ENCODE assay signal across 8 mouse cellular contexts in the genomic region with DNA sequence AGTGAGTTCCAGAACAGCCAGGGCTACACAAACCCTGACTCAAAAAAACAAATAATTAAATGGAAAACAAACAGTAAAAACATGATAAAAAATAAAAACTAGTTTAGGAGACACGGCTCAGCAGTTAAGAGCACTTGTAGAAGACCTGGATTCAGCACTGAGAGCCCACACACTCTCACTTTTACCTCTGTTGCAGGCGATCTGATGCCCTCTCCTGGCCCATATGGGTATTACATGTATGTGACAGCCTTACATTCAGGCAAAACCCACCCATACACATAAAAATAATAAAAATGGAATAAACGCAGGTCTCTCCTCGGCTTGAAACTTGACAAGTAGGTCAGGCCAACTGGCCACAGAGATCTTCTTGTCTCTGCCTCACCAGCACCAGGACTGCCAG. TPM values are rescaled to one million over a fixed set of nuclear protein-coding genes. Genes with fewer than 3 reads are reported as not detected.
DNase-seq lines count a peak whose midpoint lies in the region; ATAC-seq and TF ChIP-seq lines count a peak whose summit lies in the region.

No protein-coding gene starts in this region.

- TF ChIP-seq POLR2A in cerebellum, adult 2 months (IDR thresholded peaks at IDR 0.05; ENCODE audit: borderline replicate concordance, insufficient read depth, low read length), result no peak

- no peaks in the 10 kb centered on the region for H3K9me3 ChIP-seq in liver, embryonic 11.5 days (ENCODE audit: control insufficient read depth, low read length)
- H3K9me3 ChIP-seq in forebrain, embryonic 16.5 days (ENCODE audit: control insufficient read depth, low read length), result no peaks in the 10 kb centered on the region
- no peaks in the 10 kb centered on the region for H3K9me3 ChIP-seq in hindbrain, embryonic 14.5 days (ENCODE audit: control insufficient read depth, low read length)

- no peak overlapping the region for H3K27ac ChIP-seq in liver, embryonic 11.5 days (ENCODE audit: low read depth, low read length)
- H3K27ac ChIP-seq in cerebellum, adult 2 months (ENCODE audit: insufficient read depth, low read length), result no peak overlapping the region
- H3K27ac ChIP-seq in forebrain, embryonic 16.5 days (ENCODE audit: low read length), result no peak overlapping the region
- no peak overlapping the region for H3K27ac ChIP-seq in hindbrain, embryonic 14.5 days

- 7% methylated on average over 4 of the region's 4 CpGs for WGBS in liver, embryonic 11.5 days
- WGBS in cerebellum, adult 2 months, result under 1% methylated on average over 4 of the region's 4 CpGs
- WGBS in forebrain, embryonic 16.5 days, result 8% methylated on average over 4 of the region's 4 CpGs
- WGBS in hindbrain, embryonic 14.5 days, result 9% methylated on average over 4 of the region's 4 CpGs

- TF ChIP-seq CTCF in cerebellum, adult 2 months (IDR thresholded peaks at IDR 0.05; ENCODE audit: borderline replicate concordance, insufficient read depth, low read depth, low read length), result peak; percentile 83

- no peak overlapping the region for H3K4me2 ChIP-seq in liver, embryonic 11.5 days
- H3K4me2 ChIP-seq in forebrain, embryonic 16.5 days (ENCODE audit: low read length), result no peak overlapping the region
- H3K4me2 ChIP-seq in hindbrain, embryonic 14.5 days (replicated peaks), result no peak overlapping the region

- H3K4me1 ChIP-seq in liver, embryonic 11.5 days (replicated peaks; ENCODE audit: control insufficient read depth, insufficient read depth, low read length), result 0 out of 2 replicates have a peak, but pooled peaks cover 5% of the 10 kb centered on the region
- no peaks in the 10 kb centered on the region for H3K4me1 ChIP-seq in cerebellum, adult 2 months (ENCODE audit: control insufficient read depth, insufficient read depth, low read length)
- no peaks in the 10 kb centered on the region for H3K4me1 ChIP-seq in forebrain, embryonic 16.5 days (replicated peaks; ENCODE audit: control insufficient read depth, insufficient read depth, low read length)
- H3K4me1 ChIP-seq in hindbrain, embryonic 14.5 days (replicated peaks; ENCODE audit: control insufficient read depth, insufficient read depth, low read length), result no peaks in the 10 kb centered on the region

- no peak overlapping the region for H3K9ac ChIP-seq in liver, embryonic 11.5 days (ENCODE audit: low read depth, low read length)
- no peak overlapping the region for H3K9ac ChIP-seq in forebrain, embryonic 16.5 days (replicated peaks; ENCODE audit: low read depth, low read length)
- H3K9ac ChIP-seq in hindbrain, embryonic 14.5 days, result no peak overlapping the region

- no peak overlapping the region for H3K4me3 ChIP-seq in liver, embryonic 11.5 days (ENCODE audit: low read depth, low read length)
- no peak overlapping the region for H3K4me3 ChIP-seq in cerebellum, adult 2 months (replicated peaks; ENCODE audit: insufficient read depth, low read depth, low read length)
- no peak overlapping the region for H3K4me3 ChIP-seq in forebrain, embryonic 16.5 days (replicated peaks; ENCODE audit: low read length)
- H3K4me3 ChIP-seq in hindbrain, embryonic 14.5 days (replicated peaks; ENCODE audit: low read length), result no peak overlapping the region

- H3K36me3 ChIP-seq in liver, embryonic 11.5 days (ENCODE audit: control insufficient read depth, insufficient read depth, low read length), result no peaks in the 10 kb centered on the region
- no peaks in the 10 kb centered on the region for H3K36me3 ChIP-seq in forebrain, embryonic 16.5 days (ENCODE audit: control insufficient read depth, insufficient read depth)
- no peaks in the 10 kb centered on the region for H3K36me3 ChIP-seq in hindbrain, embryonic 14.5 days (replicated peaks; ENCODE audit: control insufficient read depth, insufficient read depth)

- H3K27me3 ChIP-seq in liver, embryonic 11.5 days (replicated peaks; ENCODE audit: control insufficient read depth, insufficient read depth, low read length), result peaks cover 4% of the 10 kb centered on the region; the same call in 1 of the 2 replicates
- no peaks in the 10 kb centered on the region for H3K27me3 ChIP-seq in cerebellum, adult 2 months (ENCODE audit: control insufficient read depth, insufficient read depth, low read length)
- H3K27me3 ChIP-seq in forebrain, embryonic 16.5 days (replicated peaks; ENCODE audit: control insufficient read depth, insufficient read depth, low read length), result no peaks in the 10 kb centered on the region
- no peaks in the 10 kb centered on the region for H3K27me3 ChIP-seq in hindbrain, embryonic 14.5 days (ENCODE audit: control insufficient read depth, insufficient read depth, low read length)

- peak; percentile 77 for DNase-seq in liver
- DNase-seq in liver, embryonic 11.5 days (ENCODE audit: low spot score), result no peak
- peak; percentile 73 to 74 for DNase-seq in cerebellum, adult 2 months
- DNase-seq in hindbrain, embryonic 14.5 days (ENCODE audit: low spot score), result peak; percentile 87
- DNase-seq in layer of hippocampus, postnatal 14 days (ENCODE audit: low spot score in 2 of 2), result peak; percentile 69 to 90
- DNase-seq in right cerebral cortex, postnatal 4 days, result peak; percentile 77

- no peak; the same call in 1 of the 2 replicates for ATAC-seq in liver, embryonic 11.5 days (replicated peaks; ENCODE audit: low FRiP score)
- peak; percentile 62 for ATAC-seq in forebrain, embryonic 16.5 days
- ATAC-seq in hindbrain, embryonic 14.5 days (ENCODE audit: low FRiP score), result peak; percentile 68; the same call in 1 of the 2 replicates
- ATAC-seq in megakaryocyte-erythroid progenitor cell, adult 5-6 weeks (replicated peaks; ENCODE audit: low FRiP score, low TSS enrichment, poor library complexity, severe bottlenecking), result peak; percentile 80

RNA-seq across cellular contexts. Expression of gene Cby3, which starts 10.3 kb away (rescaled TPM):
- polyA plus RNA-seq in liver, embryonic 11.5 days (2014; fragmentation: Nextera tagmentation; extraction: Ambion mirVana), result not detected in 2 replicates
- 0.34 and 0.63 TPM in 2 replicates for polyA plus RNA-seq in cerebellum, adult 2 months (2012; rRNA removed)
- 0.75 and 1.2 TPM in 2 replicates for polyA plus RNA-seq in forebrain, embryonic 16.5 days (2015; fragmentation: Nextera tagmentation; extraction: Ambion mirVana)
- 0.68 and 1.3 TPM in 2 replicates for polyA plus RNA-seq in hindbrain, embryonic 14.5 days (2014; fragmentation: Nextera tagmentation; extraction: Ambion mirVana)
- not detected for total RNA-seq in layer of hippocampus, postnatal 14 days (2021)
- 1.0 TPM in 1 of 2 replicates, not detected in the other for total RNA-seq in megakaryocyte-erythroid progenitor cell, adult 5-6 weeks (2014; fragmentation: Nextera tagmentation)
- not detected in 2 replicates for total RNA-seq in megakaryocyte-erythroid progenitor cell, adult 5-6 weeks (2017)

RNA-seq across cellular contexts. Expression of gene Hnrnph1, which starts 12.2 kb away (rescaled TPM):
- 341 and 346 TPM in 2 replicates for polyA plus RNA-seq in liver, embryonic 11.5 days (2014; fragmentation: Nextera tagmentation; extraction: Ambion mirVana)
- 264 and 318 TPM in 2 replicates for polyA plus RNA-seq in cerebellum, adult 2 months (2012; rRNA removed)
- 660 and 710 TPM in 2 replicates for polyA plus RNA-seq in forebrain, embryonic 16.5 days (2015; fragmentation: Nextera tagmentation; extraction: Ambion mirVana)
- 429 and 439 TPM in 2 replicates for polyA plus RNA-seq in hindbrain, embryonic 14.5 days (2014; fragmentation: Nextera tagmentation; extraction: Ambion mirVana)
- 100 to 1,000 TPM; 235 to 246 TPM for total RNA-seq in layer of hippocampus, postnatal 14 days (2021)
- 618 and 682 TPM in 2 replicates for total RNA-seq in megakaryocyte-erythroid progenitor cell, adult 5-6 weeks (2014; fragmentation: Nextera tagmentation)
- total RNA-seq in megakaryocyte-erythroid progenitor cell, adult 5-6 weeks (2017), result 798 and 1,044 TPM in 2 replicates

RNA-seq across cellular contexts. Expression of gene Canx, which starts 39.1 kb away (rescaled TPM):
- polyA plus RNA-seq in liver, embryonic 11.5 days (2014; fragmentation: Nextera tagmentation; extraction: Ambion mirVana), result 267 and 285 TPM in 2 replicates
- 215 and 264 TPM in 2 replicates for polyA plus RNA-seq in cerebellum, adult 2 months (2012; rRNA removed)
- 273 and 290 TPM in 2 replicates for polyA plus RNA-seq in forebrain, embryonic 16.5 days (2015; fragmentation: Nextera tagmentation; extraction: Ambion mirVana)
- 239 and 252 TPM in 2 replicates for polyA plus RNA-seq in hindbrain, embryonic 14.5 days (2014; fragmentation: Nextera tagmentation; extraction: Ambion mirVana)
- 100 to 1,000 TPM; 424 to 458 TPM for total RNA-seq in layer of hippocampus, postnatal 14 days (2021)
- total RNA-seq in megakaryocyte-erythroid progenitor cell, adult 5-6 weeks (2014; fragmentation: Nextera tagmentation), result 331 and 366 TPM in 2 replicates
- total RNA-seq in megakaryocyte-erythroid progenitor cell, adult 5-6 weeks (2017), result 1,306 and 1,380 TPM in 2 replicates
